Mouse (Mus musculus): Measurements from ENCODE around the gene Brms1l.

The Brms1l gene

DNA sequence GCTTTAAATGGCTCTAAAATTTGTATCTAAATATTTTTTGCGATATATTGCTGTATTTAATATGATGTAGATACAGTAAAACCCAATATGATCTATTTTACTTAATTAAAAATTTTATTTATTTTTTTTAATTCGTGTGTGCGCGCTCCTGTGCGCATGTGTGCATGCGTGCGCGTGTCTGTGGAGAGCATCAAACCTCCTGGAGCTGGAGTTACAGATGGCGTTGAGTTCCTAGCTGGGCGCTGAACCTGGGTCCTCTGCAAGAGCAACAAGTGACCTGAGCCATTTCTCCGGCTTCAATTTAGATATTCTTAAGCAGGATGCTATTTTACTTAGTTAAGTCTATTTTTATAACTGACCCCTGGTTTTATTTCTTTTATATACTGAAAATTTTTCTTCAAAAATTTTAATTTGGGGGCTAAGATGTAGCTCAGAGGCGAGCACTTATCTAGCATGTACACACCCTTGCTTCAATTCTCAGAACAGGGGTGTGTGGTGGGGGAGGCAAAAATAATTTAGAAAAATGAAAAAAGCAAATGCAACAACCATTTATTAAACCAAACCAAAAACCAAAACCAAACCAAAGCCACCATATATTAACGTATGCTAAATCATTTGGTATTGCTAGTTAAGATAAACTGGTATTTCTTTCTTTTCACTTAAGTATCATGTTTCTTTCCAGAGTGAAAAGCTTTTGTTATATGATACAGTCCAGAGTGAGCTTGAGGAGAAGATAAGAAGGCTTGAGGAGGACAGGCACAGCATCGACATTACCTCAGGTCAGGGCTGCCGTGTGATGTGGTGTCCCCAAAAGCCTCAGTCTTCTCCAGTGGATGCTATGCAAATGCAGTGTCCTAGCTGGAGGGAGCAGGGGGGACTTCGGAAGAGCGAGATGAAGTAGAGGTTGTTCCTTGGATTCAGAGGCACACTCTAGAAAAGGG is 23.6 kb downstream of the Brms1l start:
- no peak for DNase-seq (ENCODE audit: low read depth, low spot score)

DNA sequence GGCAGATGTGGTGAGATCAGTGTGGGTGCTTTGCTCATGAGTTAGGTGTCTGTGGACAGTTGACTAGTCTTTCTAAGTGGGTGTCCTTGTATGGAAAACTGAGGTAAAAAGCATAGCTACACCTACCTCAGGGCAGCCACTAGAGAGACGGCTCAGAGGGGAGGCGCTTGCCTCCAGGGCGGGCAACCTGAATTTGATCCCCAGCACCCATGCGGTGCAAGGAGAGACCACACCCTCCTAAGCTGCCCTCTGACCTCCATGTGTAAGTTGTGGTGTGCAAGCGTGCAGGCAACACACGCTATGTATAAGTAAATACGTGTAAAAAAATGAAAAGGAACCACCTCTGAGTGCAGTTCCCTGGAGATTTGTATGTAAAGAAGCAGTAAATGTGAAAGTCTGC is 24.5 kb downstream of the Brms1l start:
- no peak for DNase-seq (ENCODE audit: low read depth, low spot score)

DNA sequence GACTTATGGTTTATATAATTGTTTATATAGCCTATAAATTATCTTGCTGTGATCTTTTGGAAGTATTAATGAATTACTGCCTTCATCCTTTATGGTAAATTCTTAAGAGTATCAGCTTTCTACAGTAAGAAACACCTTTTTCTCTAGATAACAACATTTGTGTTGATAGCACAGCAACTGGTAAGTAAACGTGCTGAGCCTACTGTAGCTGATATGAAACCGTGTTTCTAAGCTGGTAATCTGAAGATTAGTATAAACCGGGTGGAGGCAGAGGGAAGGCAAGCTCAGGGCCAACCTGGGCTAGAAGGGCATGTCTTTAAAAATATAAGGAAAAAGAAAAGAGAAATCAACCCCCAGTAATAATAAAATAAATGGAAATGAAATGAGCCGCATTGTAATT is 31.6 kb downstream of the Brms1l start:
- no peak for DNase-seq (ENCODE audit: low read depth, low spot score)

DNA sequence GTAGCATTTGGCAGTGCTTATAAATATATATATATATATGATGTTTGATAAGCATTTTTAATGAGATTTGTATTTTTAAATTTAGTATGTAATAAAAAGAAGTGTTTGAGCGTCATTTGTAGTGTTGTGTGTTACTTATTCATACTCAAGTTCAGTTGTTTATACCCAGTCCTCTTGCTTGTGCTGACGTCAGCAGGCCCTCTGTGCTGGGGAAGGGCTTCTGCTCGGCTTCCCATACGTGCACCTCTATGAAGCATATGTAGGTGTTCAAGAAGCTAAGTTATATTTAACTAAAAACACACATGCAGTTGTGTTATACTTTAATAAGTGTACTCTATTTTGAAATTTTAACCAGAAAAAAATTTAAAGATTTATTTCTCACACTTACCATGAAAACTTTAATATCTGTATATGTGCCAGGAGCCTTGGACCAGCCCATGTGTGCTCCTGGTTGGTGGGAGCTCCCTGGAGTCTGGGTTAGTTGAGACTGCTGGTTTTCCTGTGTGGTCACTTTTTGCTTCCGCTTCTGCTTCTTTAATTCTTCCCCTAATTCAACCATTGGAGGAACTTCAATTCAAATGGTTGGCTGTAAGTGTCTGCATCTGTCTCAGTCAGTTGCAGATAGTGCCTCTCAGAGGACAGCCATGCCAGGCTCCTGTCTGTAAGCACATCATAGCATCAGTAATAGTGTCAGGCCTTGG is 33.6 kb downstream of the Brms1l start:
- DNase-seq (ENCODE audit: low read depth, low spot score): no peak

DNA sequence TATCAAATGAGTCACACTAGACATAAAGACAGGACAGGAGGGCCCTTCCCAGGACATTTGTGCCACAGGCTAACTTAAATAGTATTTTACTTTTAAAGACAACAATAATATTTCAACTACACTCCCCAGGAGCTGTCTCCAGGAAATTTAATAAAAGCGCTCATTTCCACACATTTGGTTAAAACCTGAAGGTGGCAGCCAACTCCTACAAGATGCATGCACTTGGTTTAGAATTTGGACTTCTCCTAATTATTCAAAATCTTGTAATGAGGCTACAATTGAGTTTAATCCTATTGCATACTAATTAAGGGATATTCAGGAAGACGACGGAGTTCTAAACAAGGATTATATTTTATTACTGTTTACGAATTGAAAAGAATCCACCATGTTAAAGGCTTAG is 49.3 kb downstream of the Brms1l start:
- no peak for DNase-seq (ENCODE audit: low read depth, low spot score)

DNA sequence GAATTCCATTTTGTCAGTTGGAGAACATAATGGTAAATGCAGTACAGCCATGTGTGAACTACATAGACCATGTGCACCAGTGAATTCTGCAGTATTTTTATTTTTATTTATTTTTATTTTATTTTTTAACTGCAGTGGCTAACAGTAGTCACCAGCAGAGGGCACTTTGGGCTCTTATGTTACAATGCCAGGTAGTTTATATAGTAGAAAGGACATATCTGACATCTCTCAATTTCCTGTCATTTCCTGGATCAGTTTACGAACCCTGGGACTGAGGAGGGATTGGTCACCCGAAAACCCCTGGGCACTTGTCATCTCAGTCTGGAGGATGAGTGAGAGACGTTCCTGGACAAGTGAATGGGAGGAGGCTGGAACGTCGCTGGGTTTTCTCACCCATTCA is 52.4 kb downstream of the Brms1l start:
- no peak for DNase-seq (ENCODE audit: low read depth, low spot score)

DNA sequence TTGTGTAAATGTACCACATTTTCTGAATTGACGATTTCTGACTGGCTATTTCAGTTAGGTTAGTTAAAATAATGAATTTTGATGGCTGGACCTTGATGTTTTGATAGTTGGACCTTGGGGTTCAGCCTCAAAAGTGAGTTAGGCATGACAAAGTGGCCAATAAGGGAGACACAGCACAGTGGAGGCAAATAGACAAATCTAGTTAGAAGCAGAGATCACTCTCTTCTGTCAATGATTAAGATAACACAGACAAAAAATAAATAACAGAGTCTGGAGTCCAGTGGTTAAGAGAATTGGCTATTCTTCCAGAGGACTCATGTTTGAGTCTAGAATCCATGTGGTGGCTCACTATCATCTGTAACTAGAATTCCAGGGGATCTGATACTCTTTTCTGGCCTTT is 68.7 kb downstream of the Brms1l start:
- DNase-seq (ENCODE audit: low read depth, low spot score): no peak

DNA sequence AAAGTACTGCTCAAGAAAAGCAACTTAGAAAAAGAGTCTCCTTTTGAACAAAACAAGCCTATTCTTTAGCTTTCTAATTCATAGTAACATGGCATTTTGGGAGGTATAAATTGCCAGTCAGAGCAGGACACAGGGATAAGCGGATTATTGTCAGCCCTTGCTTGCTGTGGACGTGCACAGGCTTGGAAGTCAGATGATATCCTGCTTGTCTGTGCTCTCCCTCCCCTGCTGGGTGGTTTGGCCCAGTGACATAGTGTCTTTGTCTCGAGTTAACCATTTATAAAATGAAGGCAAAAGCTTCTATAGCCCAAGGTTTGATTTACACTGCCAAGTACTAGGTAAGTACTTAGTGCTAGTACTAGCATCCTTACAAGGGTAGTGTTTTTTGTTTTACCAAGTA is 76.0 kb downstream of the Brms1l start:
- no peak for DNase-seq (ENCODE audit: low read depth, low spot score)

DNA sequence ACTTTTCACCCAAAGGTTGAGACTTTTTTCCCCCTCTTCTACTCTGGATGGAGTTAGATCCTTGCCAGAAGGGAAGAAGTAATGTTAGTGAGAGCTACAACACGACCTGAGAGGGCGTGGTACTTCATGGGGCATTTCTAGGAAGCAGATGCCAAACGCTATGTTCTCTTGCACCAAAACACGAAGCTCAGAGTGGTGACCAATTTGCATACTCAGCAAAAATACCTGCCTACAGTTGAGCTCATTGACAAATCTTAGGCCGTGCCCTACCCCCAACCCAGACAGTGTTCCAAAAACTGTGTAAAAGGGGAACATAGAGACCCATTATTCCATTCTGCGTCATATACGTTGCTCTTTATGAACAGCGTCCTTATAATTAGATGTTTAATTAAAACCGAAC is 77.1 kb downstream of the Brms1l start:
- no peak for DNase-seq (ENCODE audit: low read depth, low spot score)

DNA sequence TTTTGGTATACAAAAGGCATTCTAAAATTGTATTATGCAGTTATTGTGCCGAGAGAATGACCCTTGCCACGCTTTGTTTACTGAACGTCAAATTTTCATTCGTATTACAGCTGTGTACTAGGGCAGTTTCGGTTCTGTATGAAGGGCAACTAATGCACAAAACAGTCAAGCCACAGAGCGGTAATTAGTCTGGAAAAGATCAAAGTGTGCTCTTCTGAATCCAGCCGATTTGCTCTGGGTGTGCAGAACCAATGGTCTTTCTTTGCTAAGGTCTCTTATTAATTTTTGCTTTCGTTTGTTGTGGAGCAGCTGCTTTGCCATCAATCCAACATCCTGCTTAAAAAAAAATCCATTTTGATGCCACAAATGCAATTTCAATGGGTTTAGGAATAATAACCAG is 80.1 kb downstream of the Brms1l start:
- no peak for DNase-seq (ENCODE audit: low read depth, low spot score)

DNA sequence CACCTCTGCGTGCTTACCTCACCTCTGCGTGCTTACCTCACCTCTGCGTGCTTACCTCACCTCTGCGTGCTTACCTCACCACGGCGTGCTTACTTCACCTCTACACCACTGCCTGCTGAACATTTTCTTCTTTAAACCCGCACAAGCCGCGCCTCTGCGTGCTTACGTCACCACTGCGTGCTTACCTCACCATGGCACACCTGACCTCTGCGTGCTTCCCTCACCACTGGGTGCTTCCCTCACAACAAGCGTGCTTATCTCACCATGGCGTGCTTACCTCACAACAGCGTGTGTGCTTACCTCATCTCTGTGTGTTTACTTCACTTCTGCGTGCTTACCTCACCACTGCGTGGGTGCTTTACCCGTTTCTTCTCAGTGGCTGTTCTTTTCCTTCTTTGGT is 80.9 kb downstream of the Brms1l start:
- DNase-seq (ENCODE audit: low read depth, low spot score): no peak
